Mouse (Mus musculus): ENCODE data around the gene Phf23. TPM values are rescaled to one million over a fixed set of nuclear protein-coding genes. Genes with fewer than 3 reads are reported as not detected.
A peak's percentile ranks its signal among the peaks of the same experiment; 100 is the strongest.

The Phf23 gene
- total RNA-seq, 2 experiments from 2014 or later, result 51.5 to 57.5 TPM

DNA sequence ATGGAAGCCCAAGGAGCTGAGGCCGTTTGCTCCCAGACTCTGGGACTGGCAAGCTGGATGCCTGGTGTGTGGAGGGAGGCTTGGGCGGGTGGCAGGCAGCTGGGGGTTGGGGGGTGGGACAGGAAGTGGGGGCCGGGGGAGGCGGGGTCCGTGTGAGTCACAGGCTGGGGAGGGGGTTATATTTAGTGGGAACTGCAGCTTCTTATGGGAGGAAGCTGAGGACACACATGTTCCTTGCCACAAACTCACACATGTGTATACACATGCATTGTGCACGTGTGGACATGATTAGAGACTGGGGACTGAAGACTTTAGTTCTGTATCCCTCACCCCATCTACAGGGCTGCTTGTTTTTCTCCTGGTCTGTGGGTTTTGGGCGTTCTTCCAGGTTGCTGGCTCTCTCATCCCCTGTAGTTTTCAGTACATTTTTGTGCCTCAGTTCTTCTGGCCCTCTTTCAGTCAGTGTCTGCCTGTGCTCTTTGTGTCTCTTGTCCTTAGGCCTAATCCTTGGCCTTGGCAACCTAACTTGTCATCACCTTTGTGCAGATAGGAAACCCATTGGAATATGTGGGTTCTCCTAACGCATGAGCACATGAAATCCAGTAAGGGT is 24.6 kb downstream of the Phf23 start:
- DNase-seq (ENCODE audit: low spot score in 2 of 2), result no peak

DNA sequence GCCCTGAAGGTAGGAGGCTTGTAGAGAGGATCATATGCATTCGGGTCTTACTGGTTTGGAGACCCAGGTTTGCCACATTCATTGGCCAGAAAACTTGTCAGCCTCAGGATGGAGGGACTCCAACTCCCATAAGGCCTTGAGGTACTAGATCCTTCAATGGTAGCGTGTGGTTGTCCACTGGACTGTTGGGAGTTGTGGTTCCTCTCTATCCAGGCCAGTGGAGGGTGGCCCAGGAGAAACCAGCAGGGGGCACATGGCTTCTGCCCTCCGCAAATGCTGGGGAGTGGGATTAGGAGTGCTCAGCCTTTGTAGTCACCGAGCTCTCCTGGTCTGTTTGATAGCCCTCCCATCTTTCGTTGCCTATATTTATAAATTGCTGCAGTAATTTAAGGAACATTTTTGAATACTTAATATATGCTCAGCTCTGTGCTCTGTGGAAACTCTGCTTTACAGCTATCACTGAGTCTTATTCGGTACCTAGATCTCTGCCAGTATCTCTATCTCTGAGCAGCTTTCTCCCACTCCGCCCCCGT is 25.2 kb downstream of the Phf23 start:
- DNase-seq (ENCODE audit: low spot score in 2 of 2), result peak; percentile 52 to 58

DNA sequence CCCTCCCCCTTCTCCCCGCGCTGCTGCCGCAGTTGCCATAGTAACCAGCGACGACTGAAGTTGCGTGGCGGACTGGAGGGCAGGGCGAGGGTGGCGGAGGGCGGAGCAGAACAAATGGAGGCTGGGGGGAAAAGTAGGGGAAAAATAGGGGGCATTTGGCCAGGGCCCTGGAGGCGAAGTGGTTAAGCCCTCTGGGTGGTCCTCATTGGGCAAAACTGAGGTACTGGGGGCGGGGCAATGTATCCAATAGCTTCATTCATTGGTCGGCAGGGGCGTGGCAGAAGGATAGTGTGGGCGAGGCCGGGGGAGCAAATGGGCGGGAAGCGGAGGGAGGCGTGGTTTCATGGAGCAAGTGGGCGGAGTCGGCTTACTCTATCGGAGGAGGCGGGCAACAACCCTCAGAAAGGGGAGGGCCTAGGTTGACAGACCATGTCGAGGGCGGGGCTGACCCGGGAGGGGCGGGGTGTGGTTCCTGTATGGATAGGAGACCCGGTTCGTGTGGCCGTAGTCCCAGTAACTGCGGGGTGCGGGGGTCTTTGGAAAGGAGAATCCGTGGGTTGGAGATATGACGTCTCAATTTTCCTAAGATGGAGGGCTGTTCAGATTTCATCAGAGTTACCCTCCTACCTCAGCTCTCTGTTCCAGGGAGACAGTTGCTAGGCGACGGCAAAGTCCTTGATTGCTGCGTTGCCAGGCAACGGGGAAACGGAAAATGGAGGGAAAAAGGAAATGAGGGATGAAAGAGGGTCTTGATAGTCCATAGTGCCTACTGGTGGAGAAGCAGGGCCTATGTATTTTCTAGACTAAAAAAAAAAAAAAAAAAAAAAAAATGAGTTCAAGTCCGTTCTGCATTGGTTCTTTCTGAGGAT is 25.9 kb downstream of the Phf23 start:
- DNase-seq (ENCODE audit: low spot score in 2 of 2), result peak; percentile 94

DNA sequence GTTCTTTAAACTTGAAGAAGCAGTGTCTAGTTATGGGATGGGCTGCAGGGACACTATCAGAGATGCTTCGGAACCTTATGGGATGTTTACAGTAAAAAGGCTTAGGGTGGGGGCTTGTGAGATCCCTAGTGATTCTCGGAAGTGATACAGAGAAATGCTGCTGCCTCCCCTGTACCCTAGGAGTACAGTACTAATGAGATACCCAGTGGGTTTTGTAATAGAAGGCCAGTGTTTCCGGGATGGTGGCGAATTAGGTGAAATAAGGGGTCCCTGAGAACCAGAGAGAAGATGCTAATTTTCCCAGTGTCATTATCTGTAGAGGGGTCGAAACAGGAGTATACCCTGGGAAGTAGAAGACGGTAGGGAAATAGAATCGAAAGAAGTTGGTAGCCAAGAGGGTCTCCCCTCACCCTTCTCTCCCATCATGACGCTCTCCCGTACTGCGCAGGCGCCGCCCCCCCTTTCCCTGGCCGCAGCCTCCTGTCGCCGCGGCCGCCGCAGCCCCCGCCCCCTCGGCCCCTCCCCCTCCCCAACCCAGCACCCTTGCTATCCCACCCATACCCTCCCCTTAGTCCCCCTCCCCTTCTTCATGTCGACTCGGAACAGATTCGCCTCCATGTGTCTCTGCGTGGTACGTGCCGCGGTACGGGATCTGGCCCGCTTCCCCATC is 28.0 kb downstream of the Phf23 start:
- DNase-seq (ENCODE audit: low spot score in 2 of 2), result no peak

DNA sequence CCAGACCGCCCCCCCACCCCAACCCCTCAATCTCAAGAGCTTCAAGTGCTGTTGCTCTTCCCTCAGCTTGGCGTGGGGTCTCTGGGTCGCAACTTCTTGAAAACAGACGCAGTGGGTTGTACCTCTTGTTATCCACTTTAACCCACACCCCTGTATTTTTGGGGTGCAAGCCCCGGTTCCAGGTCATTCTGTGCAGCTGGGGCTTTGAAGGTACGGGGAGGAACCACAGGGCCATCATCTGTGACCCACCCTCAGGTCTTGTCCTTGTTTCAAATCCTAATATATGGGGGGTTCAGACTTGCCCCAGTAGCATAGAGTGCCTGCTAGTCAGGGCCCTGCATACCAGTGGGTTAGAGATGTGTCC is 28.6 kb downstream of the Phf23 start:
- no peak for DNase-seq (ENCODE audit: low spot score in 2 of 2)

DNA sequence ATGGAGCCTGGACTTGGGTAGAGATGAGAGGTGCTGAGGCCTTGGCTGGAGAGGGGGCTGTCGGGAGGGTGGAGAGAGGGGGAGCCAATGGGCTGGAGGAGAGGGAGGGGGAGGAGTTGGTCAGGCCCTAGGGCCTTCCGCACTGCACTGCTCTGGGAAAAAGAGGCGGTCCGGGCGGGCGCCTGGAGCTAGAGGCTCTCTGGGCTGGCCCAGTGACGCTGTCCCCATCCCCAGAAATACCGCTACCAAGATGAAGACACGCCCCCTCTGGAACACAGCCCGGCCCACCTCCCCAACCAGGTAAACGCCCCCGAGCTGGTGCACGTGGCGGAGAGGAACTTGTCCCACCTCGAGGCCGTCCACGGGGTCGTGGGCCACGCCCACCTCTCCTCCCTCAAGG is 31.1 kb downstream of the Phf23 start:
- DNase-seq (ENCODE audit: low spot score in 2 of 2), result no peak

DNA sequence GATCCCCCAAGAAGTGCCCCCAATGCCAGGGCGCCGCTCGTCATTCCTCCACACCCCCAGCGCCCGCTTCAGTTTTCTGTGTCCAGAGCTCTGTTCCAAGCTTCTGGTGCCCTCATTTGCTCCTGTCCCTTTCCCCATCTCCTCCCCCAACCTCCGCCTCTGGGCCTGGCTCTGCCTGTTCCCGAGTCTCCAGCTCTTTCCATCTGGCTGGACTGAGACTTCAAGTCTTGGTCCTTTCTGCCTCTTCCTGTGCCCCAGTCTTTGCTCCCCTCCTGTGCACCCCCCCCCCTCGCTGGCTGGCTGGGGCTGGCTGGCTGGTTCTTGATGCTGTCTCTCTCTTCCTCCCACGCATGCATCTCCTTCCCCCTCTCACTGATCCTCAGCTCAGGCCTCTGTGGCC is 31.8 kb downstream of the Phf23 start:
- DNase-seq (ENCODE audit: low spot score in 2 of 2), result no peak

DNA sequence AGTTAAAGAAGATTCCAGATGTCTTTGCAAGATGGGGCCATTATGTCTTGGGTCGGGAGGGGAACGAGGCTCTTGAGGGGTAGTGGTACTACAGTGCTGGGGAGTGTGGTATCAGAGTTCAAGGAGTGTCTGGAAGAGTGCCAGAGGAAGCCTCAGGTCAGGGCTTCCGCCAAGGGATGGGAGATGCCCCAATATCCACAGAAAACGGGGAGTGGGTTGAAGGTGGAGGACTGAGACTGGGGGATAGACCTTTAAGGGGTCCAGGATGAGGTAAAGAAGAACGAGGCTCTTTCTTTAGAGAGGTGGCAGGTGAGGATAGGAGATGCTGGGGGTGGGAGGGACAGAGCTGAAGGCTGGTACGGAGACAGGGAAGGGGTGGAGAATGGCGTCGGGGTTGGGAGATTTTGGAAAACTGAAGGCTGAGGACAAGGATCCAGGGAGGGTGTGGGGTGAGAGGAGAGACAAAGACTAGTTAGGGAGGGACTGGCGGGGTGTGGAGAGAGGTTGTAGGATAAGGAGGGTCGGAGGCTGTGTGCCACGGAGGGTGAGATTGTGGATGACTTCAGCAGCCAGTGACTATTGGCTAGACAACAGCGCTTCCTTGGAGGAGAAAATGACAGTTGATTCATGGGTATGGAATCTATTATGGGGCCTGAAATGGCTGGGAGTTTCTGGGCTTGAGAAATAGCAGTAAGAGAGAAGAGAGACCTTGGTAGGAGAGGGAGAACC is 33.0 kb downstream of the Phf23 start:
- DNase-seq (ENCODE audit: low spot score in 2 of 2), result no peak

DNA sequence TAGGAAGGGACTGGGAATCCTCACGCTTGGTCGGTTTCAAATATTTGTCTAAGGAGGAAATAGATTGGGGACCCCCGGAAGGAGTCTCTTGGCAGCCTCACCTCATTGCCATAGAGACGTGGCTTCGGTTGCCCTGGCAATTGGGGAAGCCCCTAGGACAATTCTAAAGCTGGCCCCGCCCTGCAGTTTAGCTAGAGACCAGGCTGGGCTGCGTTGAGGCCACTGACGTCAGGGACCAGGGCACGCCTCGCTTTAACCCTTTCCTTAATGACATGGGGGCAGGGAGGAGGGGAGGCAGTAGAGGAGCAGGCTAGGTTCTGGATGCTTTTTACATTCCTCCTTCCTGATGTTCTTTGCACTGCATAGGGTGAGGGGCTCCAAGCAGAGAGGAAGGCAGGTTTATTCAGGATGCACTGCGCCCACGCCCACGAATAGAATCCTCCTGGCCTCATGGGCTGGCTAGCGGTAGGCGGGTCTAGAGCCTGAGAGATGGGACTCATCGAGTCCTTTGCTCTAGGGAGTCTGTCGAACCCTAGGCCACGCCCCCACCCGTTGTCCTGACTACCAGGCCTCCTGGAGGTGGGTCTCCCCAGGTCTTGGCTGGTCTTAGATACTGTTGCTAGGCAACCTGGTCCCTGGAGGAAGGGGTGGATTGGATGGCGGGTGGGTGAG is 33.7 kb downstream of the Phf23 start:
- DNase-seq (ENCODE audit: low spot score in 2 of 2), result no peak

DNA sequence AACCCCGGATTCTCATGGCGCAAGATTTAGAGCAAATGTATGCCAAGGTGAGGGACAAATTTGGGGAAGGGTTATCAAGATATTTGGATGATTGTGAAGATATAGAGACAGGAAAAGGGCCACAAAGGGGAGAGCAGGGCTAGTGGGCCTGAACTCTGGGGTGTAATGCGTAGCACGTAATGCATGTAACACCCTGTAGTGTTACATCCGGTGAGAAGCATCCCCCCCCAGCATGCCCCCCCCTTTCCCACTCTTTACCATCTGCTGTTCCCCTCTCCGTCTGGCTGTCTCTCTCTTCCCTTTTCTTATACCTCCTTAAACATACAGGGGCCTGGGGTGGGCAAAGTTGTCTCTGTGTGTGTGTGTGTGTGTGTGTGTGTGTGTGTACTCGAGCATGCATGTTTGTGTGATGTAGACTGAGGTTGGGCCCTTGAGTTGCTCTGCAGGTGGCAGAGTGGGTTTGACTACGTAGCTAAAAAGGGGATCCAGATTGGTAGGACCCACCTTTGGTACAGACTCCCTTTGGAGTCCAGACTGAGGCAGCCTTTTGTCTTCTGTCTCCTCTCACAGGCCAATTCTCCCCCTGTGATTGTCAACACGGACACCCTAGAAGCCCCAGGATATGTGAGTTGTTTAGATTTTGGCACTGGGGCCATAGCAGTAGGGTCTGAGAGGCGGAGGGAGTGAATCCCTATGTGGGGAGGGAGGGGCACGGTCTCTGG is 34.4 kb downstream of the Phf23 start:
- no peak for DNase-seq (ENCODE audit: low spot score in 2 of 2)

DNA sequence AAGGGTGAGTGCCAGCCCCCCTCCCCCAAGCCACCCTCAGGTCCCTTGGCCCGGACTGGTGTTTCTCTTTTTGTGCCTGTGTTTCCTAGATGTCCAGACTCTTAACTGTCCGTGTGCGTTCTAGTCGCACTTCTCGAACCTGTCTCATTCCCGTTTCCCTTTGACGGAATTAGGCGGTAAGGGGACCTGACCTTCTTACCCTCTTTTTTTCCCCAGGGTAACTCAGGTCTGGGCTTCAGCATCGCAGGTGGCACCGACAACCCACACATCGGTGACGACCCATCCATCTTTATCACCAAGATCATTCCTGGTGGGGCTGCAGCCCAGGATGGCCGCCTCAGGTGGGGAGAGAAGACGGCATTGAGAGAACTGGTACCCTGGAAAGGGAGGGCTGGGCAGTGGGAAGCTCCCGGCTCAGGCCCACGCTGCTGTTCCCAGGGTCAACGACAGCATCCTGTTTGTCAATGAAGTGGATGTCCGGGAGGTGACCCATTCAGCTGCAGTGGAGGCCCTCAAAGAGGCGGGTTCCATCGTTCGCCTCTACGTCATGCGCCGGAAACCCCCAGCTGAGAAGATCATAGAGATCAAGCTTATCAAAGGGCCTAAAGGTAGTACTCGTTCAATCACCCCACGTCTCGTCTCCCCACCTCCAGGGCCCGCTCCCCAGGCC is 35.2 kb downstream of the Phf23 start:
- DNase-seq (ENCODE audit: low spot score in 2 of 2), result no peak

DNA sequence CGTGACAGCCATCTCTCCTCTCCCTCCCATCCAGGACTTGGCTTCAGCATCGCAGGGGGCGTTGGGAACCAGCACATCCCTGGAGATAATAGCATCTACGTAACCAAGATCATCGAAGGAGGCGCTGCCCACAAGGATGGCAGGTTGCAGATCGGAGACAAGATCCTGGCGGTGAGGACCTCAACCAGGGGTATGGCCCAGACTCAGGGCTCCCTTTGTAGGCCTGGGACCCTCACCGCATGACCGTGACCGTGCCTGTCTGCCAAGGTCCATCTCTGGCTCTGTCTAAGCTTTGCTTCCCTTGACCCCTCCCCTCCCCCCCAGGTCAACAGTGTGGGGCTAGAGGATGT is 35.7 kb downstream of the Phf23 start:
- no peak for DNase-seq (ENCODE audit: low spot score in 2 of 2)

DNA sequence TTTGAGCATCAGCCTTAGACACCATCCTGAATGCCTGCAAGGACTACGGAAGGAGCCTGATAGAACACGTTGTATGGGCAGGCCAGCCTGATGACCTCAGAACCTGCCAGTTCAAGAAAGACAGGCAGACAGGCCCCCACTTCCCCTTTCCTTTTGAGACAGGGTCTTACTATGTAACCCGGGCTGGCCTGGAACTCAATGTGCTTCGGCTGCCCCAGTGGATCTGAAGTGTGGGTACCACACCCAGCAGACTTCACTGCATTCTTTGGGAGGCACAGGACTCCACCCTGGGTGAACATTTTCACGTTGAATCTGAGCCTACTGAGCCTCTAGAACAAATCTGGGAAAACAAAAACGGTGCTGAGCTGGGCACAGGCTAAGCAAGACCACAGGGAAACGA is 42.6 kb downstream of the Phf23 start:
- DNase-seq (ENCODE audit: low spot score in 2 of 2), result no peak

DNA sequence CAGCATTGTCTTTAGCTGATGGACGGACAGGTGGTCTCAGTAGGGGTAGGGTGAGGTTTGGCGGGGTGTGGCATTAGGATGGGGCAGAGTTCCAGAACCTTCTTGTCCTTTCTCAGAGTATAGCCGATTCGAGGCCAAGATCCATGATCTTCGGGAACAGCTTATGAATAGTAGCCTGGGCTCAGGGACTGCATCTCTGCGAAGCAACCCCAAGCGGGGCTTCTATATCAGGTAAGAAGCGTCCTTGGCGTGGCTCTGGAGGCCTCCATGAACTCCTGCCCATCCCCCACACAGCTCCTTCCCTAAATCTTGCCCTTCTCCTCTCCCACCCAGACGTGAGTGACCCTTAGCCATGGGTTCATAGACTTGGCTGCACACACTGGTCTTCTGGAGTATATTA is 44.1 kb downstream of the Phf23 start:
- no peak for DNase-seq (ENCODE audit: low spot score in 2 of 2)

DNA sequence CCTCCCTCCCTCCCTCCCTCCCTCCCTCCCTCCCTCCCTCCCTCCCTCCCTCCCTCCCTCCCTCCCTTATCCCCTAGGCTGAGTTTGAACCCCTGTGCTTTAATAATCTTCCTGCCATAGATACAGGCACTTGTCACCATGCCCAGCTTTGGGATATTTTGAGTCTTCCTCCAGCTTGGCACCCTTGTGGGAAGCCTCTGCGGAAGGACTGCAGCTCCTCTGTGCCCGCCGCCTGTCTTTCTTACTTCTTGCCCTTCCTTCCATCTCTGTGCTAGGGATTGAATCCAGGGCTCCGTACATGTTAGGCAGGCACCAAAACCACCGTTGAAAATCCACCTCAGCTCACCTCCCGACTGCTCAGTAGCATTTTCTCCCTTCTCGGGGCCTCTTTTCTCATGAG is 44.6 kb downstream of the Phf23 start:
- no peak for DNase-seq (ENCODE audit: low spot score in 2 of 2)

DNA sequence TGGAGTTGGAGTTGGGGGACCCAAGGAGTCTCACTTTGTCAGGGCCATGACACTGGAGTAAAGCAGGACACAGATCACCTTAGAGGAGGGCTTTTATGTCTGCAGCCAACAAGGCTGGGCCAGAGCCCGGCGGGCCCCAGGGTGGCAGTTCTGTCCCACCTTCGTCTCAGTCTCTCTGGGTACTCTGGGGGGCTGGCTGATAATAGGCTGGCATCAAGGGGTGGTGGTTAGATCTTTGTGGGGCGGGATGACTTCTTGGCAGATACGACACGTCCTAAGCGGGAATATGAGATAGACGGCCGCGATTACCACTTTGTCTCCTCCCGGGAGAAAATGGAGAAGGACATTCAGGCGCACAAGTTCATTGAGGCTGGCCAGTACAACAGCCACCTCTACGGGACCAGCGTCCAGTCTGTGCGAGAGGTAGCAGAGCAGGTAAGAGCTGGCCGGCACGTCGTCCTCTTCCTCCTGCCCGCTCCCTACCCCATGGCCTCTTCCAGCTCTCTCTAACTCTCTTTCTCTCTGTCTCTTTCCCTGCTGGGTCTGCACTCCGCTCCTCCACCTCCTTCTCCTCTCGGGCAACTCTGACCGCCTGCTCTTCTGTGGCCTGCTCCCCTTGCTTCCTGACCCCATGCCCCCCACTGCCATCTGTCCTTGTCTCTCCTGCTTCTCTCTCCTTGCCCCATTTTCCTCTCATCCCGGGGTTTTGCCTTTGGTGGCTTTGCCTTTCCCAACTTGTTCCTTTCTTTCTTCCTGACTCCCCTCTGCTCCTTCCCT is 46.9 kb downstream of the Phf23 start:
- DNase-seq (ENCODE audit: low spot score in 2 of 2), result no peak

DNA sequence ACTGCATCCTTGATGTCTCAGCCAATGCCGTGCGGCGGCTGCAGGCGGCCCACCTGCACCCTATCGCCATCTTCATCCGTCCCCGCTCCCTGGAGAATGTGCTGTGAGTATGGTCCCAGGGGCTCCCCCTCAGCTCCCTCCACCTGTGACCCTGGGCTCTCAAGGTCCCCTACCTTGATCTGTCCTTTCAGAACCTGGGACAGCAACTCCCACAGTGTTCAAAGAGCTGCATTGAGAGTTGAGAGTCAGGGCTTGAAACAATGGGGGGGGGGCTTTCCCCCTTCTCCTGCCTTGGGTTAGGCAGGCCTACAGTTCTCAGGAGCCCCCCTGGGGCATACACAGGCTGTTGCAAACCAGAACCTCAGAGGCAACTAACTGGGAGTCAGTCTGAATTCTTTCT is 48.1 kb downstream of the Phf23 start:
- no peak for DNase-seq (ENCODE audit: low spot score in 2 of 2)

DNA sequence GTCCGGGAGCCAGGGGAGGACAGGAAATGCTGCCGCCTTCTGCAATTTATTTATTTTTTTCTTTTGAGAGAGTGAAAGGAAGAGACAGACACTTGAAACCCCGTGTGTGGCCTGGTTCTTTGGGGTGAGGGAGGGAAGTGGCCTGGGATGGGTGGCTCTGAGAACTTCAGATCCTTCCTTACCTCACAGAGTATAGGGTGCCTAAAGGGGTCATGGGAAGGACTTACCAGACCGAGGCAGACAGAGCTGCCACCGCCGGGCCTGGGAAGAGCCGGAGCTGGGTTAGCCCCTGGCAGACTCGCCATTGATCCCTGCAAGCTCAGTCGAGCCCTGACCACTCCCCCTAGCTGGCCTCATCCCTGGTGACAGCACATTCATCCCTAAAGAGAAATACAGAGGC is 49.9 kb downstream of the Phf23 start:
- DNase-seq (ENCODE audit: low spot score in 2 of 2), result no peak

DNA sequence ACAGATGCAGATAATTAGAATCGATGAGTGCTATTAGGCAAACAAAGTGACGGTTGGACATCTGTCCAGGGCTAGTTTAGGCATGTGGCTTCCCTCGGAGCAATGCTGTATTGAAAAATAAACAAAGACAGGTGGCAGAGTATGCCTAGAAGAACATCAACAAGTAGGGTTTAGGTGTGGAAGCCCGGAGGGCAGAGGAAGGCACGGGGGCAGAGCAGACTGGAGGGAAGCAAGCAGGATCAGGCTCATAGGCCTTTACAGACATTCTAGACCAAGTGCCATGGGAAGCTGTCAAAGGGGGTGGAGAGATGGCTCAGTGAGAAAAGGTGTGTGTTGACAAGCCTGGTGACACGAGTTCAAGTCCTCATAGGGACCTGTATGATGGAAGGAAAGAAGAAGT is 53.8 kb downstream of the Phf23 start:
- DNase-seq (ENCODE audit: low spot score in 2 of 2), result no peak
